Mouse (Mus musculus): ENCODE data around the gene Camta2.

The Camta2 gene

DNA sequence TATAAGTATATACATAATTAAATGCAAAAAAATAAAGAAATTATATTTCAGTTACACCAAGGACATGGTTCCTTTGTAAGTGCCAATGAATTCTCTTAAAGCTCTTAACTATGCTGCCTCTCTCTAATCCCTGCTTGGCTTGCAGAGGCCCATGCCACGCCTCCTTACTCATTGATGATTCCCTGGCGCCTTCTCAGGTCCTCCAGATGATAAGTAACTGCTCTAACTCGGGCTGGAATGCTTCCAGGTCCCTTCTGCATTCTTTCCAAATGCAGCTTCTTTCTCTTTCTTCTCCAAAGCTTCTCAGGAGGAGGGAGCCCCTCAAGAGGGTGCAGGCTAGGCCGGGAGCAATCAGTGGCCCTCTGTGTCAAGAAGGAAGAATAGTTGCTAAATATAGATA, 1.7 kb upstream of the Camta2 start:
- DNase-seq (ENCODE audit: low read depth), result no peak

GRCm38 (mm10) chr11:70688372-70688771, 467 bp upstream of the Camta2 start:
- no peak for DNase-seq (ENCODE audit: low read depth)

DNA sequence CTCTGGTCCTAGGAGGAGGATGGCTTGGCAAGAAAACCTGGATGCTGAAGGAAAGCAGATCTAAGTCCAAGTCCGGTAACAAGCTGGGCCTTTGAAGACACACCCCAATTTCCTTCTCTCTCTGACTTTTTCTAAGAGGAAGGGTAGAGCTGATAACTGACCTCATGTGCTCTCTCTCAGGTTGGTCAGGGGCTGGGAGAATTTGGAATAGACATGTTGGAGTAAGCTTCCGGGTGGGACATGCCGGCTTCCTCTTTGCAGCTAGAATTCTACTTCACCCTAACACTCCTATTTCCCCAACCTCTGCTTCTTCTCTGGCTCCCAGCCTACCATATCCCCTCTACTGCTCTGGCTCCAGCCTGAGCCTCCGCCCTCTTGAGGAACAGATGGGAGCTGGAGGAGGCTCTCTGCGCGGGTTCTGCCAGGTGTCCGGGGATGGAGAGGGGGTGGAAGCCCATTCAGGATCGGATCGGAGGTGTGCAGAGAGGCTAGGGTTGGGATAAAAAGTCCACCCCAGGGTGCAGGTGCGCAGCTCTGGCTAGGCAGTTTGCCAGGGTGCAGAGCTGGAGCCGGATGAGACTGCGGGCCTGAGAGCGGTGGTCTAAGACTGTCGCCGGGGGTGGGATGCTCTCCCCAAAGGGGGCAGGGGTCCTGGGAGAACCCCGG, 871 bp downstream of the Camta2 start:
- no peak for DNase-seq (ENCODE audit: low read depth)

- no peak for DNase-seq (ENCODE audit: low read depth)
These were observed 4.3 kb downstream of the Camta2 start for GRCm38 (mm10) chr11:70683640-70684039.

DNA sequence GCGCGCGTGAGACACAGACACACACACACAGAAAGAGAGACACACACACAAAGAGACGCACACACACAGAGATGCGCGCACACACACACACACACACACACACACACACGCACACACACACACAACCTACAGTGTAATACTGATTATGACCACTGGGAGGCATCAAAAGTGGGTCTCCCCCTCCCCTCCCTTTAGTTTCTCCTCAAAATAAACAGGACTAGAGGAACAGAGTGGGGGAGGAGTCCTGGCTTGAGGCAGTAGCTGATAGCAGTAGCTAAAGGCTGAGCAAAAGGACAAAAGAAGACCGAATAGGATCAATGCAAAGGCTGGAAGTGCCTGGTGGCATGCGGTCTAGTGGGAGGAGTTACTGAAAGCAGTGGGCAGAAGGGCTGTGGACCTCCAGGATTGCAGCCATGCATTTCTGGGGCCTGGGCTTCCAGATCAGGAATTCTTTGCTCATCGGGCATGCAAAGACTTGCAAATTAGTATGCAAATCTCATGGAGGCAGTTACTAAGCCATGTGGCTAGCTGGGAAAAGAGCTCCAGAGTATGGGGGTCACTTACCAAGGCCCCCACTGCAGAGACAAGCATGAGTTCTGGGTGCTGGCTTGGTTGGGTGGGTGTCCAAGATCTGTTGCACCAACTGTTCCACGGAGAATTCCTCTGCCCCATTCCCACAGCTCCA, 5.9 kb downstream of the Camta2 start:
- DNase-seq (ENCODE audit: low read depth), result peak; percentile 78

DNA sequence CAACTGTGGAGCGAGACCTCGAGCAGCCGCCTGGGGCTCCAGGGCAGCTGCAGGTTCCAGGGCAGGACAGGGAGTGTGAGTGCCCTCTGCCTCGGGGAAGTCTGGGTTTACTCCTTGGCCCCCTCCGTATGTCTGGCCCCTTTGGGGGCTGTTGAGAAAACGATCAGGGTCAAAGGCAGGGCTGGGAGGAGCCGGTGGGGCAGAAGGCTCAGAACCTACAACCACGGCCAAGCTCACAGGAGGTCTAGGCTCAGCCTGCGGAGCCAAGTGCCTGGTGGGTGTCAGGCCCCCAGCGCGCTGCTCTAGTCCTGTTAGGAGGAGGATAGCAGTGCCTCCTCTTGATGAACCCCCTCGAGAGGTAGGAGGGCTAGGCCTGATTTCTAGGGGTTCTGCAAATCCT, 6.7 kb downstream of the Camta2 start:
- no peak for DNase-seq (ENCODE audit: low read depth)

GRCm38 (mm10) chr11:70679894-70680293, 8.0 kb downstream of the Camta2 start:
- DNase-seq (ENCODE audit: low read depth), result no peak

- DNase-seq (ENCODE audit: low read depth), result no peak
These were observed 8.5 kb downstream of the Camta2 start for GRCm38 (mm10) chr11:70679361-70679760.

- no peak for DNase-seq (ENCODE audit: low read depth)
These were observed 9.3 kb downstream of the Camta2 start for GRCm38 (mm10) chr11:70678576-70678975.

- no peak for DNase-seq (ENCODE audit: low read depth)
These were observed 9.8 kb downstream of the Camta2 start for GRCm38 (mm10) chr11:70678092-70678491.

DNA sequence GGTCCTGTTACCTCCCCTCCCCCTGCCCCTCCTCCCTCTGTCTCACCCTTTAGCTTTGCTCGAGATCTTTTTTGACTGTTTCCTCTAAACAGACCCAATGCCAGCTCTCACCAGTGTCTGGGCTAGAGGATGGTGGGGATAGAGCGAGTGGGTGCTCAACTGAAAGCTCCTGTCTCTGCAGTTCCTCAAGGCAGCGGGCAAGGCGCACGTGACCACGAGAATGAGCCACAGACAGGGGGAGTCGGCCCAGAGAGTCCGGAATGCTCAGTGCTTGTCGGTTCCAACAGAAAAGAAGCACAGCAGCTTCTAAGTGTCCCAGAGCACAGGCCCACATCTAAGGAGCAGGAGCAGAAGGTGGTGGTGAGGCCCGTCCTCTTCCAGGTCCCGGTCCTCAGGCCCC, 13.4 kb downstream of the Camta2 start:
- no peak for DNase-seq (ENCODE audit: low read depth)

- no peak for DNase-seq (ENCODE audit: low read depth)
These were observed 13.9 kb downstream of the Camta2 start for GRCm38 (mm10) chr11:70674014-70674413.

DNA sequence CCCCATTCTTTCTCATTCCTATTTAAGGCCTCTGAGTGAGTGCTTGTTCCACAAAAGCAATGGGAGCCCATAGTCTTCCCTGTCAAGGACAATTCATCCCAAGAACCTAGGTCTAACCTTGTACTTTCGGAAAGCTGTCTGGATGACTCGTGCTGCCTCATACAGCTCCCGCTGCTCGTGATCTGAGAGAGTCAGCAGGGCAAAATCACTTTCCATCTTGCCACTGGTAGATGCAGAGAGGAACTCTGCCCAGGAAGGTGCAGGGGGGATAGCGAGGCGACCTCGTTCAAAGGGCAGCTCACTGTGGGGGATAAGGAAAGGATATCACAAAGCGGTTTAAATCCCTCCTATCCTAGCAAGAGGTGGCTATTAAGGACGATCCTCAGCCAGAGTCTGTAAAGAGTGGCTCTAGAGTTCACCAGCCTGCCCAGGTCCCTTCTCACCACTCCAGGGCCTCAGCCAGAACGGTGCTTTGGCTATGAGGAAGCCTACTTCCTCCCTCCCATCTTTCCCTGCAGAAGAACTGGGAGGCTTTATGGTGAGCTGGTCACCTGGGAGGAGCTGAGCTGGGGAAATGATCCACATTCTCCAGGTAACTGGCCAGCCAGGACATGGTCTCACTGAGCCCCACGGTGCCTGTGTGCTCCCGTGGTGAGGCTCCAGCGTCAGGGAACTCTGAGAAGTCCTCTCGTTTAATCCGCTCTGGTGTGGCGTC, 16.4 kb downstream of the Camta2 start:
- no peak for DNase-seq (ENCODE audit: low read depth)

- DNase-seq (ENCODE audit: low read depth), result no peak
These were observed 17.4 kb downstream of the Camta2 start for GRCm38 (mm10) chr11:70670483-70670882.

GRCm38 (mm10) chr11:70669582-70670345, 18.1 kb downstream of the Camta2 start:
- DNase-seq (ENCODE audit: low read depth), result peak; percentile 92

DNA sequence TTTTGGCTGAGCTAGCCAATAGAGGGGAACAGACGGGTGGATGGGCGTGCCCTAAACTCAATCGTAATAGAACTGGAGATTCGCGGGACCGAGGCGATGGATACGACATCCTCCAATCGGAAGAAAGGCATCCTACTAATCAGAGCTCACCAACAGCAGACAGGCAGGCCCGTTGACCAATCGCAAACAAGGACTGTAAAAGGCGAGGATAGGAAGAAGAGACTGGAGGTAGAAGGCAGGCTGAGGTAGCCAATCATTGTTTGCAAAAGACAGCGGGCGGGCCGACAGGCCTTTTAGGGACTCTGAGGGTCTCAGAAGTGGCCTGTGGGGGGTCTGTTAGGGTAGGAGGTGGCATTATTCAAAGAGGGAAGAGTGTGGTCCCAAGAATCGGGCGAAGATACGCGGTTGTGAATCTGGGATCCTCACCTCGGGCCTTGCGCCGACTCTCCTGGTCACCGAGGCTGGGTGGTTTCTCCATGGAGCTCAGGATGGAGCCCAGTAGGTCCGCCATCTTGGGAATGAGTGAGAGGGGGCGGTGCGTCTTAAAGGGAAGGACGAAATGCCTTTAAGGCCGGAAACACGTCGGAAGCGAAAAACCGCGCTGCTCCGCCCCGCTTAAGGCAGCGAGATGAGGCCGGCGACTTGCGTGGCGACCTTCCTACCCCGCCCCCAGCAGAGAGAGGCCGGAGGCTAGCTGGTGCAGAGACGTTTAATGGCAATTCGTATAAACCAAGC, 19.0 kb downstream of the Camta2 start, which contains the start of gene Spag7:
Gene Spag7 (minus strand): TSS at position 646 of the 735 bp plus-strand sequence.
- peak; percentile 98 for DNase-seq (ENCODE audit: low read depth)

- no peak for DNase-seq (ENCODE audit: low read depth)
These were observed 19.6 kb downstream of the Camta2 start for GRCm38 (mm10) chr11:70668335-70668770.

DNA sequence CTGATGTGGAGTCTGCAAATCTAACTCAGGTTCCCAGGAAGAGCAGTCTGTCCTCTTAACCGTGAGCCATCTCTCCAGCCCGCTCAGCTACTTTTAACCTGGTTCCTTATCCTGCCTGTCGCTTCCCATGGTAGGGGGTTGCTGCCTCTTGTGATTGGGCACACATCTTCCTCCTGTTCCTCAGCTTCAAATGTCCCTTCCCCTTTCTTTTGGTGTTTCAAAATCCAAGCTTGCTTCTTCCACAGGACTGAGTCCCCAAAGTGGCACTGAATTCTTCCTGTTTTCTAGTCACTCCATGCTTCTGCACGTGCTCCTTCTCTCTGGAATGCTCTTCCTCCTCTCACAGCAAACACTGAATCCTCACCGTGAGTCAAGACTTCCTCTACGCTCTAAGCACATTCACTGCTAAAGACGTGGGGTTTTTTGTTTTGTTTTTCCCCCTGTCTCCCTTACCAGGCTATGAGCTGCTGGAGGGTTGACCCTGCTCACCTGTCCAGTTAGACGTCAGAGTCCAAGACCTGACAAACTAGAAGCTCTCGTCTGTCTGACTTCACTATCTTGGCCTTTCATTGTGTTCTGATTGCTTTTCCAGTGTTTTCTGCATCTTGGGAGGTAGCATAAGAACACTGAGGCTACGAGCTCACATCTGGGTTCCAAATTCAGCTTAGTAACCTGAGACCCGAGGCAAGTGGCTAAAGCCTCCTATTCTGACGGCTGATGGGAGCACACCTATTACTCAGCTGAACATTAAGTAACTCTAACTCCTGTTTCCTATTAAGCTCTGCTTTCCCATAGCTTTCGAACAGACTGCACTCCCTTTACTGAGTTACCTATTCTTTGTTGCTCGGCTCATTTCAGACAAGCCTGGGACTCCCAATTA, 20.4 kb downstream of the Camta2 start:
- DNase-seq (ENCODE audit: low read depth), result peak; percentile 24

DNA sequence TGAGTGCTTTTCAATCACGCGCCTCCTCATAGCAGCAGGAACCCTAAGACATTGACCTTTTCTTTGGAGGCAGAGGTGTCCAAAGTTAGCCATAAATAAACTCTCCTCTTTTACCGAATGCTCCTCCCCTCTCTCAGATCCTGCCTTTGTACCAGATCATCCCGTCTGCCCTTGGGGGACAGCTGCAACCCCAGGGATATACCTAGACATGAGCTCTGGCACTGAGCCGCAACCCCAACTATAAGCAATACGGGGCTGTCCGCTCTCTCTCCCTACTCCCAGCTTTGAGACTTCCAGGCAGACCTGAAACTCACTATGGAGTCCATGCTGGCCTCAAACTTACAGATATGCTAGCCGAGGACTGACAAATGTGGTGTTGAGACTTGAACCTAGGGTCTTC, 21.2 kb downstream of the Camta2 start:
- DNase-seq (ENCODE audit: low read depth), result no peak

DNA sequence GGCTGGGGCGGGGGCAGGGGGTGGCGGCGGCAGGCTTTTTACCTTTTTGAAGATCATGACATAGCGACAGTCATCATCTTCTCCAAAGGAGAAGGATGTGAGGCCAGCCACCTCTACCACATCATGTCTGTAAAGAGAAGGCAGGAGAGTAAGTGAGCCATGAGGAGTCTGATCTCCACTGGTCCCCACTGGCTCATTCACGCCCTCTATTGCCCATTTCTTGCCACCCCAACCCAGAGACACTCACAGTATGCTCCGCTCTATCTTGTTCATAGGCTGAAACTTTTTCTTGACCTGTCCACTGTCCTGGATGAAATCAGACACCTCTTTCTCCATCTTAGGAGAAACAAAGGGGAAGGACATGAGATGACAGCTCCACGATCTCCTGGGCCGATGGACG, 23.2 kb downstream of the Camta2 start:
- peak; percentile 27 for DNase-seq (ENCODE audit: low read depth)

DNA sequence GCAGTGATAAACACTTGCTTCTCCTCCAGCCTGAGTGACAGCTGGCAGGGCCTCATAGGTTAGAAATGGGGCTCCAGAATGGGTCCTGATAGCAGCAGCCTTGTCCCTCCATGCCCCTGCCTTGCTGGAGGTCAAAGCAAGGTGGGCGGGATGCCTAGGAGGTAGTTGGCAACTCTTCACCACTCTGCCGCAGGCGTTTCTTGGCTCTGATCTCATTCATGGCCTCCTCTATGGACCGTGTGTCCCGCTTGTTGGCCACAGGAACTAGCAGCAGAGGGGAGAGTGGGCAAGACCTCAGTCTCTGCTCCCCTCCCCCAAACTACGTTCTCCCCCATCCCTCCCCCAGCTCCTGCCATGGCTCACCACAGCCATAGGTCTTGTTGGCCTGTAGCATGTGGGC, 23.9 kb downstream of the Camta2 start:
- DNase-seq (ENCODE audit: low read depth), result no peak
